Mouse (Mus musculus) colon, adult 2 months (tissue): ENCODE results near the gene Serpinb12. TPM values are rescaled to one million over a fixed set of nuclear protein-coding genes. Genes with fewer than 3 reads are reported as not detected.

Source experiments
- polyA plus RNA-seq: library from polyadenylated mRNA; depleted of rRNA; stranded (reverse); fragments of >200 nt; gene quantifications from 2 replicates; pipeline ENCODE4 v1.2.3, GENCODE M21; 2012; rRNA removed

The Serpinb12 gene
- polyA plus RNA-seq: not detected in 2 replicates

GRCm38 (mm10) chr1:106934265-106934664 is at the start of gene Serpinb12:
Gene Serpinb12 (plus strand): TSS chr1:106934449.

GRCm38 (mm10) chr1:106980684-106981083 is 46.4 kb downstream of the Serpinb12 start, which contains the start of gene Serpinb13:
Gene Serpinb13 (plus strand): TSS chr1:106980984.

Other genes starting within 250 kb of the Serpinb12 start
- gene Bcl2, start 220.2 kb upstream of the Serpinb12 start, polyA plus RNA-seq: 2.9 and 3.7 TPM in 2 replicates
- gene Kdsr, start 174.7 kb upstream of the Serpinb12 start, polyA plus RNA-seq: 21.6 and 23.0 TPM in 2 replicates
- 17.0 and 23.3 TPM in 2 replicates for gene Vps4b, start 137.7 kb upstream of the Serpinb12 start, polyA plus RNA-seq
- gene Serpinb5, start 73.3 kb upstream of the Serpinb12 start, polyA plus RNA-seq: 4.6 and 5.2 TPM in 2 replicates
- gene Serpinb13, start 46.5 kb downstream of the Serpinb12 start, polyA plus RNA-seq: not detected in 2 replicates
- gene Serpinb3a, start 117.9 kb downstream of the Serpinb12 start, polyA plus RNA-seq: not detected in 2 replicates
- not detected in 2 replicates for gene Serpinb3d, start 149.1 kb downstream of the Serpinb12 start, polyA plus RNA-seq